ENCODE assay signal across 8 mouse cellular contexts in genomic region chr19:8928689-8929223, GRCm38 (mm10). TPM values are rescaled to one million over a fixed set of nuclear protein-coding genes. Genes with fewer than 3 reads are reported as not detected.
DNase-seq lines count a peak whose midpoint lies in the region; ATAC-seq and TF ChIP-seq lines count a peak whose summit lies in the region.

No protein-coding gene starts in this region.

- H3K9ac ChIP-seq in intestine, postnatal 0 days (ENCODE audit: low read depth, low read length): peak overlapping the region; percentile 85; the same call in 1 of the 2 replicates
- peak overlapping the region; percentile 50 for H3K9ac ChIP-seq in neural tube, embryonic 15.5 days (replicated peaks)

- H3K4me1 ChIP-seq in testis, adult 2 months (ENCODE audit: control insufficient read depth, insufficient read depth, low read length): peaks cover 15% of the 10 kb centered on the region
- no peaks in the 10 kb centered on the region for H3K4me1 ChIP-seq in intestine, postnatal 0 days (replicated peaks; ENCODE audit: control insufficient read depth, insufficient read depth, low read length)
- H3K4me1 ChIP-seq in neural tube, embryonic 15.5 days: peaks cover 24% of the 10 kb centered on the region

- H3K27me3 ChIP-seq in testis, adult 2 months (ENCODE audit: control insufficient read depth, insufficient read depth, low read length): no peaks in the 10 kb centered on the region
- no peaks in the 10 kb centered on the region for H3K27me3 ChIP-seq in intestine, postnatal 0 days (replicated peaks; ENCODE audit: control insufficient read depth, insufficient read depth, low read length)
- no peaks in the 10 kb centered on the region for H3K27me3 ChIP-seq in neural tube, embryonic 15.5 days (replicated peaks)

- H3K4me3 ChIP-seq in testis, adult 2 months (ENCODE audit: control insufficient read depth, low read depth, low read length): peak overlapping the region; percentile 76
- peak overlapping the region; percentile 84 for H3K4me3 ChIP-seq in intestine, postnatal 0 days (ENCODE audit: low read depth, low read length)
- H3K4me3 ChIP-seq in neural tube, embryonic 15.5 days (replicated peaks): peak overlapping the region; percentile 52

- no peak; the same call in 1 of the 2 replicates for ATAC-seq in intestine, postnatal 0 days
- no peak; the same call in 1 of the 2 replicates for ATAC-seq in neural tube, embryonic 15.5 days (ENCODE audit: low FRiP score)

- peak; percentile 80 for DNase-seq in cerebellum, adult 9-10 months
- no peak for DNase-seq in cerebellum, postnatal 36 days
- DNase-seq in testis, postnatal 14 days (ENCODE audit: low spot score): no peak
- DNase-seq in urinary bladder, adult 18-20 months (ENCODE audit: low spot score in 2 of 2): no peak
- DNase-seq in gastrocnemius, postnatal 4 days (ENCODE audit: low spot score in 2 of 2): no peak

- H3K9me3 ChIP-seq in intestine, postnatal 0 days (ENCODE audit: control insufficient read depth): no peaks in the 10 kb centered on the region
- no peaks in the 10 kb centered on the region for H3K9me3 ChIP-seq in neural tube, embryonic 15.5 days (replicated peaks)

- TF ChIP-seq POLR2A in testis, adult 2 months (IDR thresholded peaks at IDR 0.05; ENCODE audit: control insufficient read depth, low read depth, low read length): no peak

- H3K4me2 ChIP-seq in intestine, postnatal 0 days (replicated peaks; ENCODE audit: low read depth): peak overlapping the region; percentile 95
- peak overlapping the region; percentile 72 for H3K4me2 ChIP-seq in neural tube, embryonic 15.5 days

- peak overlapping the region; percentile 21; the same call in 1 of the 2 replicates for H3K27ac ChIP-seq in testis, adult 2 months (ENCODE audit: control insufficient read depth, insufficient read depth, low read depth, low read length)
- H3K27ac ChIP-seq in intestine, postnatal 0 days (ENCODE audit: low read depth, low read length): peak overlapping the region; percentile 88; the same call in 1 of the 2 replicates
- H3K27ac ChIP-seq in neural tube, embryonic 15.5 days (replicated peaks): no peak overlapping the region; the same call in 1 of the 2 replicates

- 31% methylated on average over 16 of the region's 16 CpGs for WGBS in intestine, postnatal 0 days
- 15% methylated on average over 16 of the region's 16 CpGs for WGBS in neural tube, embryonic 15.5 days

- H3K36me3 ChIP-seq in testis, adult 2 months (ENCODE audit: control insufficient read depth, insufficient read depth, low read length): no peaks in the 10 kb centered on the region
- H3K36me3 ChIP-seq in intestine, postnatal 0 days (ENCODE audit: control insufficient read depth, insufficient read depth): peaks cover 33% of the 10 kb centered on the region; the same call in 1 of the 2 replicates
- H3K36me3 ChIP-seq in neural tube, embryonic 15.5 days: peaks cover 22% of the 10 kb centered on the region

- no peak for TF ChIP-seq CTCF in testis, adult 2 months (IDR thresholded peaks at IDR 0.05; ENCODE audit: control insufficient read depth, insufficient read depth, insufficient replicate concordance, low read depth, low read length)
- TF ChIP-seq CTCF in intestine, postnatal 0 days (IDR thresholded peaks at IDR 0.05; ENCODE audit: low read depth): no peak

RNA-seq across cellular contexts. Expression of gene Rom1, which starts 0.4 kb away (rescaled TPM):
- 11.6 and 13.7 TPM in 2 replicates for polyA plus RNA-seq in testis, adult 2 months (2012; rRNA removed)
- polyA plus RNA-seq in intestine, postnatal 0 days (2015; fragmentation: Nextera tagmentation; extraction: Ambion mirVana): 6.3 and 6.7 TPM in 2 replicates
- polyA plus RNA-seq in neural tube, embryonic 15.5 days (2015; fragmentation: Nextera tagmentation; extraction: Ambion mirVana): 3.0 and 3.2 TPM in 2 replicates
- 1 to 10 TPM; 4.4 to 4.9 TPM for total RNA-seq in gastrocnemius, postnatal 4 days (2021)

RNA-seq across cellular contexts. Expression of gene Eml3, which starts 0.6 kb away (rescaled TPM):
- 4.9 and 5.7 TPM in 2 replicates for polyA plus RNA-seq in testis, adult 2 months (2012; rRNA removed)
- polyA plus RNA-seq in intestine, postnatal 0 days (2015; fragmentation: Nextera tagmentation; extraction: Ambion mirVana): 12.0 and 13.6 TPM in 2 replicates
- polyA plus RNA-seq in neural tube, embryonic 15.5 days (2015; fragmentation: Nextera tagmentation; extraction: Ambion mirVana): 13.9 and 17.1 TPM in 2 replicates
- 10 to 100 TPM; 24.3 to 26.7 TPM for total RNA-seq in gastrocnemius, postnatal 4 days (2021)

RNA-seq across cellular contexts. Expression of gene B3gat3, which starts 8.6 kb away (rescaled TPM):
- polyA plus RNA-seq in testis, adult 2 months (2012; rRNA removed): 19.5 and 20.4 TPM in 2 replicates
- polyA plus RNA-seq in intestine, postnatal 0 days (2015; fragmentation: Nextera tagmentation; extraction: Ambion mirVana): 36.6 and 37.5 TPM in 2 replicates
- 80.4 and 89.1 TPM in 2 replicates for polyA plus RNA-seq in neural tube, embryonic 15.5 days (2015; fragmentation: Nextera tagmentation; extraction: Ambion mirVana)
- total RNA-seq in gastrocnemius, postnatal 4 days (2021): 10 to 100 TPM; 29.6 to 31.6 TPM

RNA-seq across cellular contexts. Expression of gene Mta2, which starts 12.9 kb away (rescaled TPM):
- 14.0 and 14.5 TPM in 2 replicates for polyA plus RNA-seq in testis, adult 2 months (2012; rRNA removed)
- polyA plus RNA-seq in intestine, postnatal 0 days (2015; fragmentation: Nextera tagmentation; extraction: Ambion mirVana): 53.1 and 54.1 TPM in 2 replicates
- polyA plus RNA-seq in neural tube, embryonic 15.5 days (2015; fragmentation: Nextera tagmentation; extraction: Ambion mirVana): 94.8 and 117 TPM in 2 replicates
- total RNA-seq in gastrocnemius, postnatal 4 days (2021): 10 to 100 TPM; 61.1 to 69.8 TPM

RNA-seq across cellular contexts. Expression of gene Tut1, which starts 24.9 kb away (rescaled TPM):
- 38.2 and 38.6 TPM in 2 replicates for polyA plus RNA-seq in testis, adult 2 months (2012; rRNA removed)
- polyA plus RNA-seq in intestine, postnatal 0 days (2015; fragmentation: Nextera tagmentation; extraction: Ambion mirVana): 10.7 and 11.1 TPM in 2 replicates
- polyA plus RNA-seq in neural tube, embryonic 15.5 days (2015; fragmentation: Nextera tagmentation; extraction: Ambion mirVana): 25.4 and 26.0 TPM in 2 replicates
- total RNA-seq in gastrocnemius, postnatal 4 days (2021): 10 to 100 TPM; 12.7 to 14.9 TPM
